Mouse (Mus musculus) small intestine, adult 2 months (tissue): ENCODE data around the gene Cda.

ENCODE experiments used
- CTCF ChIP-seq: fragments of 200-500 bp; IDR thresholded peaks from 2 replicates; pipeline ENCODE4 v1.5.1; 2012; ENCODE audit warnings: low read depth, mild to moderate bottlenecking, control low read depth, inconsistent platforms, low read length, moderate library complexity, mixed read lengths; ENCODE audit not compliant: insufficient replicate concordance, insufficient read length; ENCODE audit errors: extremely low read depth
- POLR2A ChIP-seq: fragments of 200-500 bp; IDR thresholded peaks from 2 replicates; pipeline ENCODE4 v1.6.1; 2012; ENCODE audit warnings: low read depth, mild to moderate bottlenecking, control low read depth, inconsistent platforms, low read length, moderate library complexity

DNA sequence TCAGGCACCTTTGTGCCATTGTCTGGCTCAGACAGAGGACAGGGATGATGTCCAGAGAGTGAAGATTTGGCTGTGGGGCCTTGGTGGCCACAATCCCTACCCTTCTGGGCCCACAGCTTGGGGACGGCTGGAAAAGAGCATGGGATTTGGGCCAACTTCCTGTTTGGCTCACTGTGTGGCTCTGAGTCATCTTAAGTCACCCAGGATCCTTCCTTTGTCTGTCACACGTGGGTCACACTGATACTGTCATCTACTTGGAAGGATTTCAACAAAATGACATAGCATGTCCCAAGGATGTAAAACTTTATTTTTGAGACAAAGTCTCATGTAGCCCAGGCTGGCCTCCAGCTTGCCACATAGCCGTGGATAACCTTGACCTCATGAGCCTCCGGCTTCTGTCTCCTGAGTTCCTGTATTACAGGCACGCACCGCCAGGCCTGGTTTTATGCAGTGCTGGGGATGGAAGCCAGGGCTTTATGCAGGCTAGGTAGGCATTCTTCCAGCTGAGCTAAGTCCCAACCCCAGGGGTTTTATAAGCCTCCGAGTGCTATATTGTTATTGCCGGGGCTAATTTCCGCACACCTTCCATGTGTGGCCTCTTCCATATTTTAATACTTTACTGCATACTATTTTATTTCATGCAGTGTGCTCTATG lies 22.8 kb downstream of the Cda start:
- TF ChIP-seq CTCF, result no peak
- no peak for TF ChIP-seq POLR2A
